Mouse (Mus musculus) limb, embryonic 14.5 days (tissue): ENCODE results near the gene 2810021J22Rik. TPM values are rescaled to one million over a fixed set of nuclear protein-coding genes. Genes with fewer than 3 reads are reported as not detected.

Experiments used
- ATAC-seq: fragments of 200-750 bp; cut with Nextera tagmentation; 2 replicates; pipeline ENCODE4 v1.8.0; 2017; ENCODE audit warnings: low read depth, moderate number of reproducible peaks, moderate TSS enrichment; ENCODE audit not compliant: low FRiP score
- DNase-seq: peaks from one replicate; pipeline ENCODE4 v3.0.0-alpha.2; 2015; ENCODE audit warnings: low spot score
- H3K27ac ChIP-seq: fragments of 300-500 bp; sonication (generic); replicated peaks from 2 replicates; pipeline ENCODE4 v1.5.1; 2014; ENCODE audit warnings: low read depth, mild to moderate bottlenecking, low read length, moderate library complexity, mixed read lengths
- H3K27me3 ChIP-seq: fragments of 300-500 bp; sonication (generic); 2 replicates; pipeline ENCODE4 v1.6.1; 2014; ENCODE audit warnings: low read length, mixed read lengths; ENCODE audit not compliant: control insufficient read depth, insufficient read depth
- H3K36me3 ChIP-seq: fragments of 300-500 bp; sonication (generic); 2 replicates; pipeline ENCODE4 v1.6.1; 2014; ENCODE audit warnings: mild to moderate bottlenecking, low read length, moderate library complexity, mixed read lengths; ENCODE audit not compliant: control insufficient read depth, insufficient read depth
- H3K4me1 ChIP-seq: fragments of 300-500 bp; sonication (generic); 2 replicates; pipeline ENCODE4 v1.6.1; 2014; ENCODE audit warnings: antibody characterized with exemption, low read length, mixed read lengths; ENCODE audit not compliant: control insufficient read depth, insufficient read depth
- H3K4me2 ChIP-seq: fragments of 300-500 bp; sonication (generic); replicated peaks from 2 replicates; pipeline ENCODE4 v1.6.1; 2014; ENCODE audit warnings: low read depth, mild to moderate bottlenecking, low read length, moderate library complexity; ENCODE audit not compliant: severe bottlenecking
- H3K4me3 ChIP-seq: fragments of 300-500 bp; sonication (generic); replicated peaks from 2 replicates; pipeline ENCODE4 v1.5.1; 2014; ENCODE audit warnings: low read length
- H3K9ac ChIP-seq: fragments of 300-500 bp; sonication (generic); 2 replicates; pipeline ENCODE4 v1.6.1; 2014; ENCODE audit warnings: mild to moderate bottlenecking, low read depth, low read length, moderate library complexity; ENCODE audit not compliant: severe bottlenecking
- H3K9me3 ChIP-seq: fragments of 300-500 bp; sonication (generic); 2 replicates; pipeline ENCODE4 v1.6.1; 2016; ENCODE audit warnings: low read length; ENCODE audit not compliant: control insufficient read depth
- POLR2A ChIP-seq: fragments of 200-500 bp; IDR thresholded peaks from 2 replicates; pipeline ENCODE4 v1.8.0; 2012; ENCODE audit warnings: inconsistent platforms, mild to moderate bottlenecking, moderate library complexity, borderline replicate concordance; ENCODE audit not compliant: insufficient read depth, insufficient read length; ENCODE audit errors: extremely low read depth
- WGBS: fragments of 180-500 bp; shearing (Covaris S2); extraction: QIAGEN DNeasy Blood & Tissue Kit; methylation state at CpG from one replicate; pipeline ENCODE4 v1.1.7; 2014; 5-methylcytosine and 5-hydroxymethylcytosine counted together
- polyA plus RNA-seq, 2 experiments: library from polyadenylated mRNA; depleted of rRNA in 1 of 2; stranded (reverse) in 1 of 2; unstranded in 1 of 2; fragments of >200 nt; fragmentation: Nextera tagmentation in 1 of 2; extraction: Ambion mirVana in 1 of 2; gene quantifications; 2 replicates each; pipeline versions ENCODE4 v1.2.1 to v1.2.3; 2012 to 2014

The 2810021J22Rik gene
- polyA plus RNA-seq, 2 experiments = 5.7 to 7.8 TPM

DNA sequence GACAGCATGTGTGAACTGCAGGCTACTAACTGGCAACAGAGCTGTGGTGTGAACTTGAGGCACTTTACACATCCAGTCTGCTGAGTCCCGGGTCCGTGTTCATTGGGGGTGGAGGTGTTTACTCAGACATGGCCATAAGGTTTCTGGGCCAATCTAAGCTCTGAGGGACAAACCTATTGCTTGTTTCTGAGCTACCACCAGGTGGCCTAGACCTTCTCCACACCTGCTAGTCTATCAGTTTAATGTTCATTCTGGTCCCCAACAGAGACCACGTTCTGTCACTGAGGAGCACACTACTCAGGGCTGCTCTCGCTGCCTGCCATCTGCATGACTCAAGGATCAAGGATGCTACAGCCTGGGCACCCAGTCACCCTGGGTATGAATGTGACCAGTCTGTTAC, 64.6 kb downstream of the 2810021J22Rik start:
- DNase-seq (no peak), ATAC-seq (no peak)
- peaks cover 56% of the 10 kb centered on the region for H3K36me3 ChIP-seq
- WGBS = 77% methylated on average over 4 of the region's 4 CpGs
- no peak overlapping the region for H3K27ac ChIP-seq
- TF ChIP-seq POLR2A = no peak
- H3K4me2 ChIP-seq = no peak overlapping the region
- H3K9me3 ChIP-seq = no peaks in the 10 kb centered on the region
- H3K4me1 ChIP-seq = no peaks in the 10 kb centered on the region
- H3K9ac ChIP-seq = no peak overlapping the region
- no peaks in the 10 kb centered on the region for H3K27me3 ChIP-seq
- no peak overlapping the region for H3K4me3 ChIP-seq

Other genes starting within 250 kb of the 2810021J22Rik start
- not detected in 2 replicates for gene Olfr323, start 236.7 kb upstream of the 2810021J22Rik start, polyA plus RNA-seq (2012; rRNA removed)
- gene Olfr323, start 236.7 kb upstream of the 2810021J22Rik start, polyA plus RNA-seq (2014; fragmentation: Nextera tagmentation; extraction: Ambion mirVana) = not detected in 2 replicates
- 0.06 and 0.14 TPM in 2 replicates for gene Trim58, start 226.8 kb upstream of the 2810021J22Rik start, polyA plus RNA-seq (2012; rRNA removed)
- gene Trim58, start 226.8 kb upstream of the 2810021J22Rik start, polyA plus RNA-seq (2014; fragmentation: Nextera tagmentation; extraction: Ambion mirVana) = not detected in 2 replicates
- gene Olfr322, start 208.4 kb upstream of the 2810021J22Rik start, polyA plus RNA-seq (2012; rRNA removed) = not detected in 2 replicates
- gene Olfr322, start 208.4 kb upstream of the 2810021J22Rik start, polyA plus RNA-seq (2014; fragmentation: Nextera tagmentation; extraction: Ambion mirVana) = not detected in 2 replicates
- not detected in 2 replicates for gene Olfr320, start 186.1 kb upstream of the 2810021J22Rik start, polyA plus RNA-seq (2012; rRNA removed)
- gene Olfr320, start 186.1 kb upstream of the 2810021J22Rik start, polyA plus RNA-seq (2014; fragmentation: Nextera tagmentation; extraction: Ambion mirVana) = not detected in 2 replicates
- not detected in 2 replicates for gene Olfr319, start 168.1 kb upstream of the 2810021J22Rik start, polyA plus RNA-seq (2012; rRNA removed)
- not detected in 2 replicates for gene Olfr319, start 168.1 kb upstream of the 2810021J22Rik start, polyA plus RNA-seq (2014; fragmentation: Nextera tagmentation; extraction: Ambion mirVana)
- gene Olfr318, start 143.2 kb upstream of the 2810021J22Rik start, polyA plus RNA-seq (2012; rRNA removed) = not detected in 2 replicates
- gene Olfr318, start 143.2 kb upstream of the 2810021J22Rik start, polyA plus RNA-seq (2014; fragmentation: Nextera tagmentation; extraction: Ambion mirVana) = not detected in 2 replicates
- gene Olfr317, start 128.0 kb upstream of the 2810021J22Rik start, polyA plus RNA-seq (2012; rRNA removed) = not detected in 2 replicates
- not detected in 2 replicates for gene Olfr317, start 128.0 kb upstream of the 2810021J22Rik start, polyA plus RNA-seq (2014; fragmentation: Nextera tagmentation; extraction: Ambion mirVana)
- gene Olfr316, start 114.5 kb upstream of the 2810021J22Rik start, polyA plus RNA-seq (2012; rRNA removed) = not detected in 2 replicates
- not detected in 2 replicates for gene Olfr316, start 114.5 kb upstream of the 2810021J22Rik start, polyA plus RNA-seq (2014; fragmentation: Nextera tagmentation; extraction: Ambion mirVana)
- not detected in 2 replicates for gene Olfr315, start 94.0 kb upstream of the 2810021J22Rik start, polyA plus RNA-seq (2012; rRNA removed)
- gene Olfr315, start 94.0 kb upstream of the 2810021J22Rik start, polyA plus RNA-seq (2014; fragmentation: Nextera tagmentation; extraction: Ambion mirVana) = not detected in 2 replicates
- not detected in 2 replicates for gene Olfr314, start 84.3 kb upstream of the 2810021J22Rik start, polyA plus RNA-seq (2012; rRNA removed)
- not detected in 2 replicates for gene Olfr314, start 84.3 kb upstream of the 2810021J22Rik start, polyA plus RNA-seq (2014; fragmentation: Nextera tagmentation; extraction: Ambion mirVana)
- gene Fam183b, start 65.3 kb upstream of the 2810021J22Rik start, polyA plus RNA-seq (2012; rRNA removed) = not detected in 2 replicates
- not detected in 2 replicates for gene Fam183b, start 65.3 kb upstream of the 2810021J22Rik start, polyA plus RNA-seq (2014; fragmentation: Nextera tagmentation; extraction: Ambion mirVana)
- not detected in 2 replicates for gene Olfr313, start 52.2 kb upstream of the 2810021J22Rik start, polyA plus RNA-seq (2012; rRNA removed)
- not detected in 2 replicates for gene Olfr313, start 52.2 kb upstream of the 2810021J22Rik start, polyA plus RNA-seq (2014; fragmentation: Nextera tagmentation; extraction: Ambion mirVana)
- gene Olfr312, start 38.0 kb upstream of the 2810021J22Rik start, polyA plus RNA-seq (2012; rRNA removed) = not detected in 2 replicates
- not detected in 2 replicates for gene Olfr312, start 38.0 kb upstream of the 2810021J22Rik start, polyA plus RNA-seq (2014; fragmentation: Nextera tagmentation; extraction: Ambion mirVana)
- gene Olfr311, start 28.0 kb upstream of the 2810021J22Rik start, polyA plus RNA-seq (2012; rRNA removed) = not detected in 2 replicates
- gene Olfr311, start 28.0 kb upstream of the 2810021J22Rik start, polyA plus RNA-seq (2014; fragmentation: Nextera tagmentation; extraction: Ambion mirVana) = not detected in 2 replicates
- 12.5 and 16.2 TPM in 2 replicates for gene Gm12258, start 20.1 kb upstream of the 2810021J22Rik start, polyA plus RNA-seq (2012; rRNA removed)
- 10.7 and 10.9 TPM in 2 replicates for gene Gm12258, start 20.1 kb upstream of the 2810021J22Rik start, polyA plus RNA-seq (2014; fragmentation: Nextera tagmentation; extraction: Ambion mirVana)
- gene Zfp39, start 37.0 kb downstream of the 2810021J22Rik start, polyA plus RNA-seq (2012; rRNA removed) = 5.0 and 6.4 TPM in 2 replicates
- gene Zfp39, start 37.0 kb downstream of the 2810021J22Rik start, polyA plus RNA-seq (2014; fragmentation: Nextera tagmentation; extraction: Ambion mirVana) = 7.4 and 7.7 TPM in 2 replicates
- gene Btnl10, start 50.7 kb downstream of the 2810021J22Rik start, polyA plus RNA-seq (2012; rRNA removed) = 0.04 and 0.05 TPM in 2 replicates
- not detected in 2 replicates for gene Btnl10, start 50.7 kb downstream of the 2810021J22Rik start, polyA plus RNA-seq (2014; fragmentation: Nextera tagmentation; extraction: Ambion mirVana)
- gene Rnf187, start 71.7 kb downstream of the 2810021J22Rik start, polyA plus RNA-seq (2012; rRNA removed) = 248 and 327 TPM in 2 replicates
- 284 and 312 TPM in 2 replicates for gene Rnf187, start 71.7 kb downstream of the 2810021J22Rik start, polyA plus RNA-seq (2014; fragmentation: Nextera tagmentation; extraction: Ambion mirVana)
- gene Hist3h2ba, start 81.7 kb downstream of the 2810021J22Rik start, polyA plus RNA-seq (2012; rRNA removed) = 81.5 and 90.3 TPM in 2 replicates
- 14.6 and 19.3 TPM in 2 replicates for gene Hist3h2ba, start 81.7 kb downstream of the 2810021J22Rik start, polyA plus RNA-seq (2014; fragmentation: Nextera tagmentation; extraction: Ambion mirVana)
- gene Hist3h2a, start 87.5 kb downstream of the 2810021J22Rik start, polyA plus RNA-seq (2012; rRNA removed) = 28.2 and 33.2 TPM in 2 replicates
- 25.4 and 26.0 TPM in 2 replicates for gene Hist3h2a, start 87.5 kb downstream of the 2810021J22Rik start, polyA plus RNA-seq (2014; fragmentation: Nextera tagmentation; extraction: Ambion mirVana)
- gene Trim17, start 87.5 kb downstream of the 2810021J22Rik start, polyA plus RNA-seq (2012; rRNA removed) = 0.87 and 1.3 TPM in 2 replicates
- gene Trim17, start 87.5 kb downstream of the 2810021J22Rik start, polyA plus RNA-seq (2014; fragmentation: Nextera tagmentation; extraction: Ambion mirVana) = 1.2 and 1.3 TPM in 2 replicates
- 29.7 and 34.2 TPM in 2 replicates for gene Trim11, start 110.9 kb downstream of the 2810021J22Rik start, polyA plus RNA-seq (2012; rRNA removed)
- 21.4 and 21.5 TPM in 2 replicates for gene Trim11, start 110.9 kb downstream of the 2810021J22Rik start, polyA plus RNA-seq (2014; fragmentation: Nextera tagmentation; extraction: Ambion mirVana)